25 mouse cellular contexts compared by ENCODE assay signal in the genomic region with DNA sequence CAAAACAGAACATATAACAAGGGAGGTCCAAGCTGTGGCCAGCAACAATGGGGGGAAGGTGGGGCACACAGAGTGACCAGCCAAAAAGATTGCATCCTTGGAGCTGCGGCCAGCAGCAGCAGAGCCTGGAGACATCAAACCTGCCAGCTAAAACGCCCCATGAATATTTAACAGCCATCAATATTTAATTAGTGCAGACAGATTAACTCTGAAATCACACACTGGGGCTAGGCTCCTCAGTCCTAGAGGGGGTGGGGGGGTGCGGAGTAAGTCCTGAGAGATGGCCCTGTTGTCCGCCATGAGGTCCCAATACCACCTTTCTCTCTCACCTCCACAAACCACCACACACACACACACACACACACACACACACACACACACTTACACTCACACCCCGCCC.
A peak's percentile ranks its signal among the peaks of the same experiment; 100 is the strongest.
DNase-seq lines count a peak whose midpoint lies in the region; ATAC-seq and TF ChIP-seq lines count a peak whose summit lies in the region.
"Had no signal": no experiment of that assay in that cellular context is flagged by ENCODE, and none has a peak within 500 bp of the region (broad histone marks: within the 10 kb centered on the region; RNA-seq: fewer than 3 reads in every experiment).

No protein-coding gene starts in this region.

- H3K9ac ChIP-seq in forebrain, embryonic 15.5 days (replicated peaks): no peak overlapping the region
- H3K9ac ChIP-seq in forebrain, postnatal 0 days: no peak overlapping the region
- no peak overlapping the region for H3K9ac ChIP-seq in hindbrain, postnatal 0 days (replicated peaks; ENCODE audit: low read length)
- no peak overlapping the region for H3K9ac ChIP-seq in hindbrain, embryonic 16.5 days (ENCODE audit: low read depth, low read length)
- H3K9ac ChIP-seq in neural tube, embryonic 12.5 days: no peak overlapping the region
- H3K9ac ChIP-seq: embryonic facial prominence, embryonic 13.5 days; liver, embryonic 14.5 days had no signal

- TF ChIP-seq CTCF in forebrain, postnatal 0 days (IDR thresholded peaks at IDR 0.05; ENCODE audit: low read depth): no peak
- no peak for TF ChIP-seq CTCF in hindbrain, postnatal 0 days (IDR thresholded peaks at IDR 0.05; ENCODE audit: low read depth)

- no peak overlapping the region for H3K4me3 ChIP-seq in forebrain, embryonic 15.5 days
- H3K4me3 ChIP-seq in forebrain, postnatal 0 days (ENCODE audit: low read depth, low read length): no peak overlapping the region
- H3K4me3 ChIP-seq in hindbrain, postnatal 0 days (ENCODE audit: low read length): no peak overlapping the region
- H3K4me3 ChIP-seq in hindbrain, embryonic 16.5 days (ENCODE audit: low read length): no peak overlapping the region
- no peak overlapping the region for H3K4me3 ChIP-seq in neural tube, embryonic 12.5 days
- H3K4me3 ChIP-seq: embryonic facial prominence, embryonic 13.5 days; myocyte had no signal

- H3K4me2 ChIP-seq in forebrain, embryonic 15.5 days (replicated peaks): no peak overlapping the region
- no peak overlapping the region for H3K4me2 ChIP-seq in forebrain, postnatal 0 days (ENCODE audit: low read depth)
- no peak overlapping the region for H3K4me2 ChIP-seq in hindbrain, postnatal 0 days (ENCODE audit: low read depth, low read length)
- H3K4me2 ChIP-seq in hindbrain, embryonic 16.5 days (ENCODE audit: low read length): no peak overlapping the region
- no peak overlapping the region; the same call in 1 of the 2 replicates for H3K4me2 ChIP-seq in neural tube, embryonic 12.5 days (replicated peaks)
- H3K4me2 ChIP-seq: embryonic facial prominence, embryonic 13.5 days had no signal

- no peaks in the 10 kb centered on the region for H3K36me3 ChIP-seq in forebrain, embryonic 15.5 days
- H3K36me3 ChIP-seq in forebrain, postnatal 0 days (ENCODE audit: insufficient read depth): no peaks in the 10 kb centered on the region
- H3K36me3 ChIP-seq in hindbrain, postnatal 0 days (ENCODE audit: insufficient read depth, low read length): no peaks in the 10 kb centered on the region
- H3K36me3 ChIP-seq in hindbrain, embryonic 16.5 days (ENCODE audit: control insufficient read depth, insufficient read depth, low read length): no peaks in the 10 kb centered on the region
- no peaks in the 10 kb centered on the region for H3K36me3 ChIP-seq in neural tube, embryonic 12.5 days
- H3K36me3 ChIP-seq: embryonic facial prominence, embryonic 13.5 days had no signal

- WGBS in forebrain, embryonic 15.5 days: 28% methylated on average over 5 of the region's 5 CpGs
- 30% methylated on average over 5 of the region's 5 CpGs for WGBS in forebrain, postnatal 0 days
- 43% methylated on average over 5 of the region's 5 CpGs for WGBS in hindbrain, postnatal 0 days
- WGBS in hindbrain, embryonic 16.5 days: 26% methylated on average over 5 of the region's 5 CpGs
- 49% methylated on average over 5 of the region's 5 CpGs for WGBS in neural tube, embryonic 12.5 days

- peak; percentile 53; the same call in 1 of the 2 replicates for ATAC-seq in forebrain, embryonic 15.5 days (replicated peaks)
- no peak for ATAC-seq in forebrain, postnatal 0 days
- ATAC-seq in hindbrain, postnatal 0 days: peak; percentile 41; the same call in 1 of the 2 replicates
- ATAC-seq in hindbrain, embryonic 16.5 days: no peak
- ATAC-seq in neural tube, embryonic 12.5 days (ENCODE audit: low FRiP score, low read depth): 0 out of 2 replicates have a peak, but pooled peaks have one; percentile 7
- ATAC-seq: intestine, embryonic 16.5 days; Patski had no signal

- H3K9me3 ChIP-seq in forebrain, embryonic 15.5 days: no peaks in the 10 kb centered on the region
- no peaks in the 10 kb centered on the region for H3K9me3 ChIP-seq in forebrain, postnatal 0 days (ENCODE audit: low read length)
- H3K9me3 ChIP-seq in hindbrain, postnatal 0 days (ENCODE audit: low read length): no peaks in the 10 kb centered on the region
- H3K9me3 ChIP-seq in hindbrain, embryonic 16.5 days (ENCODE audit: control insufficient read depth, low read length): no peaks in the 10 kb centered on the region
- H3K9me3 ChIP-seq in neural tube, embryonic 12.5 days: no peaks in the 10 kb centered on the region
- H3K9me3 ChIP-seq: embryonic facial prominence, embryonic 13.5 days had no signal

- H3K4me1 ChIP-seq in forebrain, embryonic 15.5 days: peaks cover 13% of the 10 kb centered on the region
- H3K4me1 ChIP-seq in forebrain, postnatal 0 days (ENCODE audit: insufficient read depth): no peaks in the 10 kb centered on the region
- no peaks in the 10 kb centered on the region for H3K4me1 ChIP-seq in hindbrain, postnatal 0 days (ENCODE audit: insufficient read depth, low read length)
- peaks cover 9% of the 10 kb centered on the region for H3K4me1 ChIP-seq in hindbrain, embryonic 16.5 days (ENCODE audit: control insufficient read depth, insufficient read depth, low read depth, low read length)
- H3K4me1 ChIP-seq in neural tube, embryonic 12.5 days: peaks cover 12% of the 10 kb centered on the region; the same call in 1 of the 2 replicates
- H3K4me1 ChIP-seq: embryonic facial prominence, embryonic 13.5 days had no signal

- no peak overlapping the region for H3K27ac ChIP-seq in forebrain, embryonic 15.5 days (replicated peaks)
- H3K27ac ChIP-seq in forebrain, postnatal 0 days (ENCODE audit: low read depth, low read length): no peak overlapping the region
- H3K27ac ChIP-seq in hindbrain, postnatal 0 days: no peak overlapping the region
- no peak overlapping the region for H3K27ac ChIP-seq in hindbrain, embryonic 16.5 days (ENCODE audit: low read depth, low read length)
- H3K27ac ChIP-seq in neural tube, embryonic 12.5 days: no peak overlapping the region
- H3K27ac ChIP-seq: embryonic facial prominence, embryonic 13.5 days; kidney, postnatal 0 days; liver, embryonic 14.5 days; macrophage had no signal

- H3K27me3 ChIP-seq in forebrain, embryonic 15.5 days: no peaks in the 10 kb centered on the region
- no peaks in the 10 kb centered on the region for H3K27me3 ChIP-seq in forebrain, postnatal 0 days (ENCODE audit: insufficient read depth, low read length)
- no peaks in the 10 kb centered on the region for H3K27me3 ChIP-seq in hindbrain, postnatal 0 days (ENCODE audit: insufficient read depth, low read length)
- no peaks in the 10 kb centered on the region for H3K27me3 ChIP-seq in hindbrain, embryonic 16.5 days (replicated peaks; ENCODE audit: control insufficient read depth, insufficient read depth, low read length)
- no peaks in the 10 kb centered on the region; the same call in none of the 2 replicates for H3K27me3 ChIP-seq in neural tube, embryonic 12.5 days (replicated peaks)

- DNase-seq in forebrain, postnatal 0 days: no peak
- DNase-seq in hindbrain, postnatal 0 days (ENCODE audit: low spot score): peak; percentile 46
- no peak for DNase-seq in neural tube, embryonic 10.5 days (ENCODE audit: extremely low spot score, low spot score)
- DNase-seq in retina, embryonic 14.5 days (ENCODE audit: low spot score): peak; percentile 43
- no peak for DNase-seq in ovary, postnatal 10 days (ENCODE audit: low spot score)
- DNase-seq: adrenal gland, postnatal 14 days; cerebellum, adult 18-20 months; gastrocnemius, postnatal 14 days; heart, postnatal 14 days; kidney, adult 8-10 months; liver; lung, adult 2 months; lung, postnatal 10 days; right cerebral cortex, postnatal 14 days; thymus, postnatal 4 days had no signal

Comparison
In these comparisons a context has a peak if more than half of its experiments do, and no peak if none do; other contexts are left out.
1. ATAC-seq: peak in forebrain, embryonic 15.5 days (single experiment), hindbrain, postnatal 0 days (single experiment) and neural tube, embryonic 12.5 days (single experiment); none in forebrain, postnatal 0 days (single experiment) and hindbrain, embryonic 16.5 days (single experiment).
2. DNase-seq: peak in hindbrain, postnatal 0 days (single experiment) and retina, embryonic 14.5 days (single experiment); none in forebrain, postnatal 0 days (single experiment), neural tube, embryonic 10.5 days (single experiment) and ovary, postnatal 10 days (single experiment).